Mouse (Mus musculus) spleen, adult 2 months (tissue): ENCODE data around the gene Ptprn2. TPM values are rescaled to one million over a fixed set of nuclear protein-coding genes. Genes with fewer than 3 reads are reported as not detected.

Experiments used
- DNase-seq, 2 experiments: peaks; one replicate each; pipeline versions ENCODE4 v3.0.0 to v3.0.0-alpha.2; 2012 to 2021; ENCODE audit warnings: low spot score in 2 of 2, low read depth in 1 of 2
- H3K27ac ChIP-seq: fragments of 200-500 bp; 2 replicates; pipeline ENCODE4 v1.5.1; 2012; ENCODE audit warnings: low read length, inconsistent platforms; ENCODE audit not compliant: insufficient read depth
- H3K27me3 ChIP-seq: fragments of 200-500 bp; 2 replicates; pipeline ENCODE4 v1.6.1; 2012; ENCODE audit warnings: mild to moderate bottlenecking, moderate library complexity, low read length, inconsistent platforms; ENCODE audit not compliant: control insufficient read depth, insufficient read depth
- H3K36me3 ChIP-seq: fragments of 200-500 bp; 2 replicates; pipeline ENCODE4 v1.6.1; 2012; ENCODE audit warnings: mild to moderate bottlenecking, low read length, inconsistent platforms; ENCODE audit not compliant: control insufficient read depth, insufficient read depth
- H3K4me1 ChIP-seq: fragments of 200-500 bp; 2 replicates; pipeline ENCODE4 v1.6.1; 2011; ENCODE audit warnings: inconsistent platforms; ENCODE audit not compliant: control insufficient read depth, insufficient read depth, insufficient read length
- H3K4me3 ChIP-seq: fragments of 200-500 bp; 2 replicates; pipeline ENCODE4 v1.5.1; 2011; ENCODE audit warnings: mild to moderate bottlenecking, inconsistent platforms; ENCODE audit not compliant: insufficient read depth, insufficient read length; ENCODE audit errors: extremely low read depth
- CTCF ChIP-seq: fragments of 200-500 bp; IDR thresholded peaks from 2 replicates; pipeline ENCODE4 v1.5.1; 2011; ENCODE audit warnings: mild to moderate bottlenecking, inconsistent platforms; ENCODE audit not compliant: insufficient read depth, insufficient read length, insufficient replicate concordance; ENCODE audit errors: extremely low read depth
- POLR2A ChIP-seq: fragments of 200-500 bp; IDR thresholded peaks from 2 replicates; pipeline ENCODE4 v1.6.1; 2011; ENCODE audit warnings: low read depth, low read length, inconsistent platforms
- WGBS: fragments of 180-500 bp; shearing (Covaris S2); methylation state at CpG from one replicate; pipeline ENCODE4 v1.1.7; 2018; 5-methylcytosine and 5-hydroxymethylcytosine counted together
- polyA plus RNA-seq: library from polyadenylated mRNA; depleted of rRNA; stranded (reverse); fragments of >200 nt; gene quantifications from 2 replicates; pipeline ENCODE4 v1.2.3, GENCODE M21; 2012

Ptprn2 gene
- polyA plus RNA-seq, 1 experiment: 0.96 TPM

DNA sequence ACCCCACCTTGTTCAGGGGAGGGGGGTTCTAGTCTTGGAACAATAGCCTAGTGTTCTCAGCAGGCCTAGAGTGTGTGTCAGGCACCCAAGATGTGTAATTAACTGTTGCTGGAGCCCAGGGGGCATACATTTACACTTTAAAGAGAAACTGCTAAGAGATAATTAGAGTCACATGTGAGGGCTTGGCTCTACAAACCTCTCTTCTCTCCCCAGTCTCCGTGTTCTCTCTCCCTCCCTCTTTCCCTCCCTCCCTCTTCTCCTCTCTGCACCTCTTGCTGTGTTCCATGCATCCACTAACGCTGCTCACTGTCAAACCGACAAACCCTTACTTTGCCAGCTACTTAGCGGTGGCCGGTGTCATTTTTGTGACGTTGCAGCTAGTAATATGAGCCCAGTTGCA, 764.9 kb downstream of the Ptprn2 start:
- Histone ChIP-seq H3K4me3 (no peak overlapping the region), H3K36me3 (no peaks in the 10 kb centered on the region), H3K27ac (no peak overlapping the region), H3K4me1 (no peaks in the 10 kb centered on the region), H3K27me3 (no peaks in the 10 kb centered on the region)
- TF ChIP-seq CTCF (no peak), POLR2A (no peak)
- no peak for DNase-seq
- 81% methylated on average over 6 of the region's 6 CpGs for WGBS

DNA sequence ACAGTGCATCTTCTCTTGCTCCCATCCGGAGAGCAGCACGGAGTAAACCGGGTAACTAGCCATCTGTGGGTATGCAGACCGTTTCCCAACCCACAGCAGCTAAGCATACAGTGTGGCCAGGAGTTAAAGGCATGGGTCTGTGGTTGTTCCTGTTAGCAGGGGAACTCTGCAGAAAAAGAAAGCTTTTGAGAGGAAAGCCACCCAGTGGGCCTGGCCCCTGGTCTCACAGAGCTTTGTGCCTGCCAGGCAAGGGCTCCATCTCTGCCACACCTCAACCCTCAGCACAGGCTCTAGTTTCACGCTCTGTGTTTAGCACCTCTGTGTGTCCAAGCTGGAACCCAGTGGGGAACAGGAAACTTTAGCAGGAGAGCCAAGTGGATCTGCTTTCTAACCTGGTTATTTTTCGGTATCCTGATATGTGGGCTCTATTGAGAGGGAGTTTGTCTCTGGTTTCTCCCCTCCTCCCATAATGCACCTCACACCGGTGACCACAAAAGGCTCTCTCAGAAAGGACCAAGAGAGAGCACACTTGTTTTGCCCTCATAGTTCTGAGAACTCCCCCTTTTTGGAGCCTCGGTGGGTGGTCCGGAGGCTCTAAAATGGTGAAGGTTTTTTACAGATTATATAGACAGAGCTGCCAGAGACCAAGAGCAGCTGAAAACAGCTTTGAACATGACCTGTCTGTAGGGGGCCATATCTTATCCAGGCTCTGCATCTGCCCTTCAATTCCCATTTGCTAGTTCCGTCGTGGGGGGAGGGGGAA, 766.3 kb downstream of the Ptprn2 start:
- TF ChIP-seq POLR2A (no peak), CTCF (no peak)
- 20% methylated on average over 11 of the region's 11 CpGs for WGBS
- Histone ChIP-seq H3K27me3 (no peaks in the 10 kb centered on the region), H3K27ac (no peak overlapping the region), H3K4me1 (no peaks in the 10 kb centered on the region), H3K4me3 (no peak overlapping the region), H3K36me3 (no peaks in the 10 kb centered on the region)
- no peak for DNase-seq

DNA sequence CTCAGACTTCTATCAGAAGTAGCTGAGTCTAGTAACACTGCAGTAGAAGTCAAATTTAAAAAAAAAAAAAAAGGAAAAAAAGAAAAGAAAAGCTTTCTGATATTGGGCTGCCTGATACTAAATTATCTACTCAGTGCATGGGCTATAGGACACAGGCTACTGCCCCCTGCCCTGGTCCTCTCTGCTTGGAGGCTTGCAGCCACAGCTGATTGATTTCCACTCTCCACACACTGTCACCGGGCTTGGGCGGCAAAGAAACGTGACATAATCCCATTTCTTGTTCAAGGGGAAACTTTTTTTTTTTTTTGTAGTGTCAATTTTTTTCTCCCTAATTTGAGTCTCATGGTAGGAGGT, 766.9 kb downstream of the Ptprn2 start:
- Histone ChIP-seq H3K4me1 (no peaks in the 10 kb centered on the region), H3K36me3 (no peaks in the 10 kb centered on the region), H3K27ac (no peak overlapping the region), H3K27me3 (no peaks in the 10 kb centered on the region), H3K4me3 (no peak overlapping the region)
- TF ChIP-seq CTCF: no peak
- no peak for TF ChIP-seq POLR2A
- no peak for DNase-seq
- WGBS: 27% methylated on average over 3 of the region's 3 CpGs

DNA sequence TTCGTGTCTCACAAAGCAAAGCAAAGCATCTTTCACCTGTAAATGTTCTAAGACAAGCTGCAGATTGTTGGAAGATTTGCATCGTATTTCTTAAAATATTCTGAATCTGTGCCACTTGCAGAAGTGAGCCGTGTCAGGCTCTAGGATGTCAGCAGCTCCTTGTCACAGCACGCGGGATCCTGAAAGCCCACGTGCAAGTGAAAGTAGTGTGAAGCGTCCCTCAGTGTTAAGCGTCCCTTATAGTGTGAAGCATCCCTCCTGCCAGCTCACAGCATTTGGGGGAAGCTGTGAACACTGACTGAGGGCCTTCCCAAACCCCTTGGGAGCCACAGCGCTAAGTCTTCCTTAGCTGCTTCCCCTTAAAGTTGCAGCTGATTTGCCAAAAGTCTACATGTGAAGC, 768.8 kb downstream of the Ptprn2 start:
- no peak for DNase-seq
- TF ChIP-seq POLR2A (no peak), CTCF (no peak)
- H3K4me3 ChIP-seq: no peak overlapping the region
- H3K27ac ChIP-seq: no peak overlapping the region
- H3K4me1 ChIP-seq: no peaks in the 10 kb centered on the region
- 89% methylated on average over 9 of the region's 9 CpGs for WGBS
- H3K27me3 ChIP-seq: no peaks in the 10 kb centered on the region
- H3K36me3 ChIP-seq: no peaks in the 10 kb centered on the region

DNA sequence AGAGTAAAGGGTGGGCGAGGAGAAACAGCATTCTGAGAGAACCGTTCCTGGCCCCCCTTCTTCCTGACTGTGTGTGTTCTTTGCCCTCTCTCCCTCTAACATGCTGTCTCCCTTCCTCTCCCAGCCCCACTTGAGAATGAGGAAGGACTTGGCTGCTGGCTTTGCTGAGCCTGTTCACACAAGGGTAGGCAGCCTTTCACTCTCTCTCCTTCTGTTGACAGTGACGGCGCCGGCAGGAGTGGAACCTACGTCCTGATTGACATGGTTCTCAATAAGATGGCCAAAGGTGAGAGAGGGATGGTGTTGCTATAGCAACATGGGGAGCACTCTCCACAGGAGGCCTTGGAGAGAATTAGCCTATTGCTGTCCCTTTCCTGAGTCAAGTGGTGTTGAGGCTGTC, 769.8 kb downstream of the Ptprn2 start:
- no peak for DNase-seq
- Histone ChIP-seq H3K36me3 (no peaks in the 10 kb centered on the region), H3K27me3 (no peaks in the 10 kb centered on the region), H3K4me3 (no peak overlapping the region), H3K4me1 (no peaks in the 10 kb centered on the region), H3K27ac (no peak overlapping the region)
- no peak for TF ChIP-seq POLR2A
- TF ChIP-seq CTCF: no peak
- WGBS: 25% methylated on average over 6 of the region's 6 CpGs

DNA sequence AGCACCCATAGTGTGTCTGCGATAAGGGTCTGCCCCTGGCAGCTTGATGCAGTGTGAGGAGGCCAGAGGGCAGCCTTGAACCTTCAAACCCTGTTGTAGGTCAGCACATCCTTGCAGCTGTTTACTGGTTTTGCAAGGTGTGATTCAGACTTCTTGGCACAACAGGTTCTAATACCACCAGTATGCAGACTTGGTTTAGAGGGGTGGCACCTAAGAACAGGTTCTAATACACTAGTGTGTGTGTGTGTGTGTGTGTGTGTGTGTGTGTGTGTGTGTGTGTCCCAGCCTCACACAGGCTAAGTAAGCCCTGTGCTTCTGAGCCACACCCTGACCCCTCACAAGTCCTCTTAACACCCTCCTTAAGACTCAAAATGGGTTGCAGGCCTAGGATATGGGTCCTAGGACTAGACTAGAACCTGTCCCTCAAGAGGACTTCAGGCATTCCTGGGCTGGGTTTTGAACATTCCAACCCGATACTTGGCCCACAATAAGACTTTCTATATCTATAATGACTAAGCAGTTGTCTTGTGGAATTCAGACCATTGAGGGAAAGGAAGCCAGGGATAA, 770.3 kb downstream of the Ptprn2 start:
- Histone ChIP-seq H3K4me1 (no peaks in the 10 kb centered on the region), H3K27ac (no peak overlapping the region), H3K27me3 (no peaks in the 10 kb centered on the region), H3K4me3 (no peak overlapping the region), H3K36me3 (no peaks in the 10 kb centered on the region)
- TF ChIP-seq POLR2A: no peak
- no peak for TF ChIP-seq CTCF
- WGBS: 86% methylated on average over 2 of the region's 2 CpGs
- DNase-seq: no peak

DNA sequence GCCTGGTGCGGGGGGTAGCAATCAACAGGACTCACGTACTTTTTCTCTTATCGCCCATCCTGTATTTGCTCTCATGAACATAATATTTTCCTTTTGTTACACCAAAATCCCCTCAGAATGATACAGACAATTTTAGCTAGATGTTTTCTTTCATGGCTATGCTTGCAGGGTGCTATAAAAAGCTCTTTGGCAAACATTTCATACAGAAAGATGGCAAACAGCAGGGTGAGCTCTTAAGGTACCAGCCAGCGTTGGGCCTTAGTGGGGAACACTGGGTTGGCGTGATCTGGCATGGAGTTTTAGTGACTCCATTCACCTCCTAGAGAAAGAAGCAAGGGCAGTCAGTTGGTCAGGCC, 771.3 kb downstream of the Ptprn2 start:
- WGBS: 97% methylated on average over 5 of the region's 5 CpGs
- no peak for DNase-seq
- H3K36me3 ChIP-seq: no peaks in the 10 kb centered on the region
- no peaks in the 10 kb centered on the region for H3K4me1 ChIP-seq
- H3K4me3 ChIP-seq: no peak overlapping the region
- H3K27ac ChIP-seq: no peak overlapping the region
- TF ChIP-seq CTCF (no peak), POLR2A (no peak)
- no peaks in the 10 kb centered on the region for H3K27me3 ChIP-seq
